Mouse (Mus musculus): ENCODE data around the gene Cd300a.
A peak's percentile ranks its signal among the peaks of the same experiment; 100 is the strongest.

Gene Cd300a

DNA sequence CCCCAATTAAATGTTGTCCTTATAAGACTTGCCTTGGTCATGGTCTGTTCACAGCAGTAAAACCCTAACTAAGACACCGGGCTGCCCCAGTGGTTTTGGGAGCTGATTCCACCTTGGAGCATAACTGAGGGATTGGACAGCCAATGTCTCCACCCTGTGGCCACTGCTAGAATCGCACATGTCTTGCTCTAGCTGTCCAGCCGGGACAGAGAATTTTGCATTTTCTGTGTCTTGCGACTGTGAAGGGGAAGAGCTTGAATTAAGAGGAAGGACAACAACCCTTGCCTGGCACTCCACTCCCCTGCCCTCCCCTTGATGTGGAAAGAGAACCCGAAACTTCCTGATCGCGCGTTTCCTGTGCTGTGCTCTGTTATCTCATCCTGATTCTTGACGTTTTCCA, 23.0 kb downstream of the Cd300a start:
- peak; percentile 83 for DNase-seq

DNA sequence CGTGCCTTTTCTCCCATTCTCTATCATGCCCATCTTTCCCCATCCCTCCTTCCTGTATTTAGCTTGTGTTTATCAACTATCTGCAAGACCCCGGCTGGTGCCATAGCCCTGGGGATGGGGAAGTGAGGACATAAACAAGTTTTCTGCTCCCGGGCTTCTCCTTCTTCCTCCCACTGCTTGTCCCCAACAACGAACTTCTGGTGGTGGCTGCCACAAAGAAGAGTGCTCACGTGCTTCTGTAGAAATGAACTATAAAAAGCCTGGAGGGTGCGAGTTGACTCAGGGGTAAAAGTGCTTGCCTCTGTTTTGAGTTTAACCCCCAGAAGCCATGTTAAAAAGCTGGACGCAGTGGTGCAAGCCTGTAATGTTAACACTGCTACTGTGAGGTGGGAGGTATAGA, 25.1 kb downstream of the Cd300a start:
- DNase-seq = peak; percentile 27

DNA sequence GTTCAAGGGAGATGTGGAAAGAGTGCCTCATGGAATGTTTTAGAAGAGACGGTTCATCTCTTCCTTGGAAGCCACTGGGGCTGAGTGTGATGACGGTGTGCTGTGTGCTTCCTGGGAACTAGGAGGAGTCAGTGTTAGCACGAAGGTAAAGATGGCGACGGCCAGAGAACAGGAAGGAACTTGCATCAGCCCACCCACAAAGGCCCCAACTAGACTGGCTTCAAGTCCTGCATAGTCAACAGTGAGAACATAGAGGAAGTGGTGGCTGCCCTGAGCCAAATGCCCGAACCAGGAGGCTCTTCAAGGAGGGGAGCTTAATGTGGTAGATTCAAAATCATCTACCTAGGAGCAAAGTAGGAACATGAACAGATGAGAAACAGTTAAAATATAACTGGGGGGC, 27.3 kb downstream of the Cd300a start:
- peak; percentile 38 for DNase-seq

DNA sequence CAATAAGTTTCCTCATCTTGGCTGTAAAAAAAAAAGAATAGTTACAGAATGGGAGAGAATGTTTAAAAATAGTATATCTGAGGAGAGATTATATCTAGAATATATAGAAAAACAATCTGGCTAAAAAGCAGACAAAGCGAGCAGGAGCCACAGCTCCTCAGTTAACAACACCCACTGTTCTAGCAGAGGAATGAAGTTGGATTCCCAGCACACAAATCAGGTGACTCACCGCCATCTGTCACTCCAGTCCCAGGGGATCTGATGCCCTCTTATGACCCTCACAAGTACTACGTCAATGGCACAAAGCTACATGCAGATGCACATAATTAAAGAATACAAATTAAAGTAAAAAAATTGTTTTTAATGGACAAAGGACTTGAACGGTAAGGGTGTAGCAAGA, 32.6 kb downstream of the Cd300a start:
- DNase-seq = no peak

DNA sequence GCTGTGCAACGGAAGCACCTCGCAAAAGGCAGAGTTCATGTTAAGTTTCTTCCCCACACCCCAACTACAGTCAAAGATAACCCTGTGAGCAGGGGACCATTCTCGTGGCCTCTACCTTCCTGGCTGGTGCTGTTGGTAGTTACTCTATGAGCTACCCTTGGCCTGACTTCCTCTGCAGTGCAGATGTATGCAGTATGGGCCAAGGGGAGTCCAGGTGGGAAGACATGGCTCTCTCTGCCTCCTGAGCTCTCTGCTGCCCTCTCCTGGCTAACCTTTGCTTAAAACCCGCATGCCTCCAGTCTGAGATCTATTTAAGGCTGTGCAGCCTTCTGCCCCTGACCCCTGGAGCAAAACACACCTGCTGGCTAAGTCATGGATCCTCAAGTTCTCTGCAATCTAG, 34.1 kb downstream of the Cd300a start:
- no peak for DNase-seq

DNA sequence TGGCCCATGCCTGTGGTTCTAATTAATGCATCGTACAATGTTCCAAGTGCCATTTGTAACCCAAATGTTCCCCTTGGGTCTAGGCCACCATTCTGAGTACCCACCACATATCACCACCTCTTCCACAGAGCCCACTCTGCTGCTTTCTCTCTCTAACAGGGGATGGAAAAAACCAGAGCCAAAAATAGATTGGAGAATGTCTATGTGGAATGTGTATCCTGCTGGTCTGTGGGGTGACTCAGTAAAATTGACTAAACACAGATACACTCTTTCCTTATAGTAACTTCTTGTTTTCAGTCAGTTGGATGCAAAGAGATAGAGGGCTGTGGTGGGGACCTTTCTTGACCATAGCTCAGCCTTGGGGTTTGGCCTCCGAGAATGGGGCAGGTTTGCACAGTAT, 39.7 kb downstream of the Cd300a start:
- DNase-seq = no peak

DNA sequence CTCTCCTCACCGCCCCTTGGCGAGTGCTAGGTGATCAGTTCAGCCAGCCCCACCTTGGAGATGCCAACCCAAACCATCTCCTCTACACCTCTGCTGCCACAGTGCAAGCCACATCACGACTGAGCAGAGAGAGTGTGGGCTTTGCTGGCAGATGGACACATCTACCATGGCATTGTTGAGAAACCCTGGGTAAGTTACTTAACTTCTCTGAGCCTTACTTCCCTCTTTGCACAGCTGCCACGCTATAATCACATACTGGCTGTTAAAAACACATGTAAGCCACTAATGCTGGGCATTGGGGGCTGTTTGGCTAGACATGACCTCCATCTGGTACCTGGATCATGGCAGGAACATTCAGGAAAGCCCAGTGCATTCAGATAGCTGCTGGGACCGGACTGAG, 41.2 kb downstream of the Cd300a start:
- no peak for DNase-seq

DNA sequence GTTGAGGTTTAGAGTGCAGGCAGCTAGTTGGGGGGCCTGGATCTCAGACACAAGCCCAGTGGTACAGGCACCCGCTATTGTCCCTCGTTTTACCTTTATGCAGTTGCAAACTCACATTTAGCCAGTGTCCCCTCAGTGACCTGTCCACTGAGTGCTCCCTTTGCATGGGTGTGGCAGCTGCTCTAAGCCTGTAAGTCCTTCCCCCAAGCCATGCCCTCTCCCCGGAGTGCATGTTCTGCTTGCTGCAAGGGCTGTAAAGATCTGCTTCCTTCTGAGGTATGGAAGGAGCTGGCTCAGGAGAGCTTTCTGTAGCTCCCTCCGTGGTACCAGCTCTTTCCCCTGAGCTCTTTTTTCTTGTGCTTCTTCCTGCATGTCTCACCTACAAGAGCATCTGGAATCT, 43.8 kb downstream of the Cd300a start:
- no peak for DNase-seq

DNA sequence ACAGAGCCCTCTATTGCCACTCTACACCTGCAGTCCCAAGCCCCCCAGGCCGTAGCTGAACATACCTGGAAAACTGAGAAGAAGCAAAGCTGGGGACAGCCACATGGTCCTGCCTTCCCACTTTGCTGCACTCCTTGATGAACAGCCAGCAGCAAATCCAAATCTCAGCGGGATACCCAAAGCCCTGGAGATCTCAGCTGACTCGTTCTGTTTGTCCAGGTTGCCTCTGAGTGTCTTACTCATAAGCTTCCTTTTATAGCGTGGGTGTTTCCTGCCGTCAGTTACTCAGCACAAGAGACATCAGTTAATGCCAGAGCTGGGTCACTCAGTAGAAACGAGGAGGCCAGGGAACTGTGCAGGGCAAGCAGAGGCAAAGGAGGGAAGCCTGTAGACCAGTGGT, 44.3 kb downstream of the Cd300a start, which contains the start of gene Cd300lb:
Gene Cd300lb, minus strand, starts transcription at position 243 of the 400 bp plus-strand sequence.
- DNase-seq = no peak

Data from layer of hippocampus, adult 9-11 months (tissue).